Mouse (Mus musculus): ENCODE measurements around the gene Mospd3. TPM values are rescaled to one million over a fixed set of nuclear protein-coding genes. Genes with fewer than 3 reads are reported as not detected.

The Mospd3 gene
- polyA plus RNA-seq, 1 experiment = 30.3 TPM

GRCm38 (mm10) chr5:137561556-137561955, 39.3 kb downstream of the Mospd3 start:
- TF ChIP-seq USF1 (IDR thresholded peaks at IDR 0.05; ENCODE audit: low read depth) = no peak
- TF ChIP-seq E2F4 (IDR thresholded peaks at IDR 0.05; ENCODE audit: insufficient read depth) = no peak
- TF ChIP-seq MAX (IDR thresholded peaks at IDR 0.05; ENCODE audit: low read depth) = no peak
- no peak for TF ChIP-seq CEBPB (IDR thresholded peaks at IDR 0.05; ENCODE audit: insufficient read depth, poor library complexity, severe bottlenecking)
- no peak for TF ChIP-seq MYOD1 (IDR thresholded peaks at IDR 0.05; ENCODE audit: control insufficient read depth in 1 of 3, insufficient read length in 2 of 3, low read depth in 2 of 3)
- no peak for TF ChIP-seq TCF3 (IDR thresholded peaks at IDR 0.05; ENCODE audit: insufficient read length, low read depth)
- no peak for TF ChIP-seq POLR2A (IDR thresholded peaks at IDR 0.05; ENCODE audit: insufficient read length, low read depth)
- TF ChIP-seq SRF (IDR thresholded peaks at IDR 0.05; ENCODE audit: control insufficient read depth, insufficient read length, low read depth) = no peak
- TF ChIP-seq MYOG (IDR thresholded peaks at IDR 0.05; ENCODE audit: control insufficient read depth in 1 of 3, insufficient read depth in 1 of 3, insufficient read length in 2 of 3, low read depth in 2 of 3) = no peak
- TF ChIP-seq REST (IDR thresholded peaks at IDR 0.05; ENCODE audit: insufficient read depth, insufficient read length) = no peak
- TF ChIP-seq TCF12 (IDR thresholded peaks at IDR 0.05; ENCODE audit: insufficient read depth, poor library complexity, severe bottlenecking) = no peak
- TF ChIP-seq POLR2AphosphoS2 (IDR thresholded peaks at IDR 0.05; ENCODE audit: insufficient read length, low read depth) = no peak
- peaks cover 33% of the 10 kb centered on the region for H3K27me3 ChIP-seq (ENCODE audit: control insufficient read depth, insufficient read depth, insufficient read length)
- H3K4me3 ChIP-seq = no peak overlapping the region
- no peaks in the 10 kb centered on the region for H3K79me2 ChIP-seq (ENCODE audit: control insufficient read depth, insufficient read depth)
- no peak overlapping the region for H3K4me2 ChIP-seq (ENCODE audit: low read depth)
- H3ac ChIP-seq (ENCODE audit: control insufficient read depth, insufficient read length) = no peak overlapping the region
- H3K36me3 ChIP-seq (ENCODE audit: control insufficient read depth, insufficient read depth) = no peaks in the 10 kb centered on the region

GRCm38 (mm10) chr5:137553898-137554297, 47.0 kb downstream of the Mospd3 start:
- no peak for TF ChIP-seq TCF12 (IDR thresholded peaks at IDR 0.05; ENCODE audit: insufficient read depth, poor library complexity, severe bottlenecking)
- no peak for TF ChIP-seq POLR2AphosphoS2 (IDR thresholded peaks at IDR 0.05; ENCODE audit: insufficient read length, low read depth)
- TF ChIP-seq USF1 (IDR thresholded peaks at IDR 0.05; ENCODE audit: low read depth) = no peak
- no peak for TF ChIP-seq POLR2A (IDR thresholded peaks at IDR 0.05; ENCODE audit: insufficient read length, low read depth)
- Histone ChIP-seq H3K79me2 (ENCODE audit: control insufficient read depth, insufficient read depth) (no peaks in the 10 kb centered on the region), H3ac (ENCODE audit: control insufficient read depth, insufficient read length) (no peak overlapping the region), H3K4me2 (ENCODE audit: low read depth) (no peak overlapping the region), H3K4me3 (no peak overlapping the region), H3K36me3 (ENCODE audit: control insufficient read depth, insufficient read depth) (no peaks in the 10 kb centered on the region), H3K27me3 (ENCODE audit: control insufficient read depth, insufficient read depth, insufficient read length) (peaks cover 39% of the 10 kb centered on the region)

GRCm38 (mm10) chr5:137553411-137553837, 47.4 kb downstream of the Mospd3 start, which contains the start of gene Actl6b:
Gene Actl6b (plus strand): TSS chr5:137553517.
- no peak within 1 kb of the TSS for H3ac ChIP-seq (ENCODE audit: control insufficient read depth, insufficient read length)
- H3K4me2 ChIP-seq (ENCODE audit: low read depth) = no peak within 1 kb of the TSS
- no peaks in the 10 kb centered on the region for H3K36me3 ChIP-seq (ENCODE audit: control insufficient read depth, insufficient read depth)
- TF ChIP-seq TCF12 (IDR thresholded peaks at IDR 0.05; ENCODE audit: insufficient read depth, poor library complexity, severe bottlenecking) (no peak), REST (IDR thresholded peaks at IDR 0.05; ENCODE audit: insufficient read depth, insufficient read length) (peak; percentile 77)
- peaks cover 43% of the 10 kb centered on the region for H3K27me3 ChIP-seq (ENCODE audit: control insufficient read depth, insufficient read depth, insufficient read length)
- no peaks in the 10 kb centered on the region for H3K79me2 ChIP-seq (ENCODE audit: control insufficient read depth, insufficient read depth)
- no peak within 1 kb of the TSS for H3K4me3 ChIP-seq

- no peak overlapping the region for H3K4me3 ChIP-seq
- no peaks in the 10 kb centered on the region for H3K36me3 ChIP-seq (ENCODE audit: control insufficient read depth, insufficient read depth)
- H3K4me2 ChIP-seq (ENCODE audit: low read depth) = no peak overlapping the region
- H3ac ChIP-seq (ENCODE audit: control insufficient read depth, insufficient read length) = no peak overlapping the region
- TF ChIP-seq MYOD1 (IDR thresholded peaks at IDR 0.05; ENCODE audit: control insufficient read depth in 1 of 3, insufficient read length in 2 of 3, low read depth in 2 of 3) = no peak
- TF ChIP-seq MAX (IDR thresholded peaks at IDR 0.05; ENCODE audit: low read depth) = no peak
- TF ChIP-seq SRF (IDR thresholded peaks at IDR 0.05; ENCODE audit: control insufficient read depth, insufficient read length, low read depth) = no peak
- TF ChIP-seq CEBPB (IDR thresholded peaks at IDR 0.05; ENCODE audit: insufficient read depth, poor library complexity, severe bottlenecking) = no peak
- TF ChIP-seq E2F4 (IDR thresholded peaks at IDR 0.05; ENCODE audit: insufficient read depth) = no peak
- no peak for TF ChIP-seq MYOG (IDR thresholded peaks at IDR 0.05; ENCODE audit: control insufficient read depth in 1 of 3, insufficient read depth in 1 of 3, insufficient read length in 2 of 3, low read depth in 2 of 3)
- no peak for TF ChIP-seq POLR2A (IDR thresholded peaks at IDR 0.05; ENCODE audit: insufficient read length, low read depth)
- TF ChIP-seq POLR2AphosphoS2 (IDR thresholded peaks at IDR 0.05; ENCODE audit: insufficient read length, low read depth) = no peak
- TF ChIP-seq USF1 (IDR thresholded peaks at IDR 0.05; ENCODE audit: low read depth) = no peak
- TF ChIP-seq TCF3 (IDR thresholded peaks at IDR 0.05; ENCODE audit: insufficient read length, low read depth) = no peak
- no peak for TF ChIP-seq REST (IDR thresholded peaks at IDR 0.05; ENCODE audit: insufficient read depth, insufficient read length)
- no peak for TF ChIP-seq TCF12 (IDR thresholded peaks at IDR 0.05; ENCODE audit: insufficient read depth, poor library complexity, severe bottlenecking)
- H3K79me2 ChIP-seq (ENCODE audit: control insufficient read depth, insufficient read depth) = no peaks in the 10 kb centered on the region
- peaks cover 43% of the 10 kb centered on the region for H3K27me3 ChIP-seq (ENCODE audit: control insufficient read depth, insufficient read depth, insufficient read length)
Observed at GRCm38 (mm10) chr5:137553000-137553399, 47.9 kb downstream of the Mospd3 start.

GRCm38 (mm10) chr5:137551119-137551518, 49.7 kb downstream of the Mospd3 start:
- no peak overlapping the region for H3K4me3 ChIP-seq
- H3K36me3 ChIP-seq (ENCODE audit: control insufficient read depth, insufficient read depth) = no peaks in the 10 kb centered on the region
- H3K4me2 ChIP-seq (ENCODE audit: low read depth) = no peak overlapping the region
- no peak for TF ChIP-seq REST (IDR thresholded peaks at IDR 0.05; ENCODE audit: insufficient read depth, insufficient read length)
- no peaks in the 10 kb centered on the region for H3K79me2 ChIP-seq (ENCODE audit: control insufficient read depth, insufficient read depth)
- no peak overlapping the region for H3ac ChIP-seq (ENCODE audit: control insufficient read depth, insufficient read length)
- peaks cover 41% of the 10 kb centered on the region for H3K27me3 ChIP-seq (ENCODE audit: control insufficient read depth, insufficient read depth, insufficient read length)
